Mouse (Mus musculus): ENCODE results near the gene Dnah17.

Dnah17 gene

GRCm38 (mm10) chr11:118130534-118130933 lies at the start of gene Dnah17:
TSS of gene Dnah17 (minus strand) at chr11:118130634.
- DNase-seq (ENCODE audit: low read depth) = no peak

GRCm38 (mm10) chr11:118180199-118180598 lies 49.8 kb upstream of the Dnah17 start:
- DNase-seq (ENCODE audit: low read depth) = peak; percentile 17

- no peak for DNase-seq (ENCODE audit: low read depth)
Observed at GRCm38 (mm10) chr11:118178236-118178635, 47.8 kb upstream of the Dnah17 start.

- DNase-seq (ENCODE audit: low read depth) = no peak
Observed at GRCm38 (mm10) chr11:118174752-118175151, 44.3 kb upstream of the Dnah17 start.

GRCm38 (mm10) chr11:118172768-118173167 lies 42.3 kb upstream of the Dnah17 start:
- no peak for DNase-seq (ENCODE audit: low read depth)

- no peak for DNase-seq (ENCODE audit: low read depth)
Observed at GRCm38 (mm10) chr11:118170333-118170732, 39.9 kb upstream of the Dnah17 start.

- no peak for DNase-seq (ENCODE audit: low read depth)
Observed at GRCm38 (mm10) chr11:118168714-118169113, 38.3 kb upstream of the Dnah17 start.

- DNase-seq (ENCODE audit: low read depth) = no peak
Observed at GRCm38 (mm10) chr11:118166626-118167025, 36.2 kb upstream of the Dnah17 start.

- no peak for DNase-seq (ENCODE audit: low read depth)
Observed at GRCm38 (mm10) chr11:118165681-118166080, 35.2 kb upstream of the Dnah17 start.

GRCm38 (mm10) chr11:118164566-118164965 lies 34.1 kb upstream of the Dnah17 start:
- no peak for DNase-seq (ENCODE audit: low read depth)

- no peak for DNase-seq (ENCODE audit: low read depth)
Observed at GRCm38 (mm10) chr11:118162245-118162644, 31.8 kb upstream of the Dnah17 start.

GRCm38 (mm10) chr11:118161240-118161639 lies 30.8 kb upstream of the Dnah17 start:
- DNase-seq (ENCODE audit: low read depth) = no peak

GRCm38 (mm10) chr11:118160763-118161162 lies 30.3 kb upstream of the Dnah17 start:
- DNase-seq (ENCODE audit: low read depth) = no peak

GRCm38 (mm10) chr11:118158753-118159152 lies 28.3 kb upstream of the Dnah17 start:
- no peak for DNase-seq (ENCODE audit: low read depth)

GRCm38 (mm10) chr11:118156480-118157060 lies 26.1 kb upstream of the Dnah17 start:
- no peak for DNase-seq (ENCODE audit: low read depth)

GRCm38 (mm10) chr11:118152964-118153363 lies 22.5 kb upstream of the Dnah17 start:
- peak; percentile 87 for DNase-seq (ENCODE audit: low read depth)

- peak; percentile 19 for DNase-seq (ENCODE audit: low read depth)
Observed at GRCm38 (mm10) chr11:118151423-118152180, 21.2 kb upstream of the Dnah17 start.

- no peak for DNase-seq (ENCODE audit: low read depth)
Observed at GRCm38 (mm10) chr11:118150115-118150701, 19.8 kb upstream of the Dnah17 start.

GRCm38 (mm10) chr11:118147877-118148637 lies 17.6 kb upstream of the Dnah17 start:
- peak; percentile 49 for DNase-seq (ENCODE audit: low read depth)

GRCm38 (mm10) chr11:118146446-118146845 lies 16.0 kb upstream of the Dnah17 start:
- no peak for DNase-seq (ENCODE audit: low read depth)

- peak; percentile 92 for DNase-seq (ENCODE audit: low read depth)
Observed at GRCm38 (mm10) chr11:118145771-118146351, 15.4 kb upstream of the Dnah17 start.

GRCm38 (mm10) chr11:118145092-118145491 lies 14.7 kb upstream of the Dnah17 start:
- DNase-seq (ENCODE audit: low read depth) = no peak
